Mouse (Mus musculus) megakaryocyte progenitor cell, adult 5-6 weeks (primary cell): ENCODE data around the gene Eps8l2. TPM values are rescaled to one million over a fixed set of nuclear protein-coding genes. Genes with fewer than 3 reads are reported as not detected.

Experiments
- ATAC-seq: replicated peaks from 2 replicates; pipeline ENCODE4 v1.8.0; 2016; ENCODE audit warnings: mild to moderate bottlenecking, moderate TSS enrichment, inconsistent platforms; ENCODE audit not compliant: poor library complexity
- total RNA-seq, 2 experiments: library from RNA; stranded (forward) in 1 of 2; stranded (reverse) in 1 of 2; fragments of 157-497, 149-512 nt in 1 of 2; fragments of 200-1000 nt in 1 of 2; gene quantifications; 2 replicates each; pipeline versions ENCODE4 v1.2.3 to v1.2.4; 2015 to 2017

Gene Eps8l2
- total RNA-seq, 2 experiments from 2014 or later = 0.67 TPM; not detected in 1

DNA sequence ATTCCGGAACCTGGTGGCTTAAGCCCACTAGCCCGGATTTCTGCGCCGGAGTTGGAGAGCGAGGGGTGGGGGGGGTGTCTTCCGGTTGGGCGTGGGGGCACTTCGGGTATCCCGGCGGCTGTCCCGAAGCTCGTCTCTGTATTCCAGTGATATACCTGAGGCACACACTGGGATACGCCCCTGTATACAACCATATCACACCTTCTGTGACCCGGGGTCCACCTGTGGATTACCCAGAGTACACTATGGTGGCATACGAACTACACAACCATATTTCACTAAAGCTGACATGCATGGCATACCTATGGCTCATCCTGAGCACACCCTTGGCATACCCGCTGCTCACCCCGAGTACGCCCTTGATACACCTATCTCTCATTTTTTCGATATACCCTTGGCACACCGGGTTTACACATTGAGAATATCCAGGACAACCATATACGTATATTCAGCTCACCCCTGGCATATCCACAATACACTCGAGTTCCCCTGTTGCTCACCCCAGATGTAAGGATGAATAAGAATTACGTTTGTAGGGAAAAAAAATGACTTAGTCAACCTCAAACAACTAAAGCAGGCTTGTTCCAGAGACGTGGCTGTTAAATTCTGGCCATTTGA, 10.2 kb upstream of the Eps8l2 start:
- ATAC-seq = no peak; the same call in 1 of the 2 replicates

DNA sequence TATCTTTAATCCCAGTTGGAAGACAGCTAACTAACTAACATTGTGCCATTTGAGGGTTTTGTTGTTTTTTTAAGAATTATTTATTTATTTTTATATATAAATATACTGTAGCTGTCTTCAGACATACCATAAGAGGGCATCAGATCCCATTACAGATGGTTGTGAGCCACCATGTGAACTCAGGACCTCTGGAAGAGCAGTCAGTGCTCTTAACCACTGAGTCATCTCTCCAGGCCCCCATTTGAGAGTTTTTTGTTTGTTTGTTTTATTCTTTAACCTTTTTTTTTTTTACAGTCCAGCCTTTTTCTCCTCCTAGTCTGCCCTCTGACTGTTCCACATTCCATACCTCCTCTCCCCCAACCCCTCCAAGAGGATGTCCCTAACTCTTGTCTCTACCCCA, 8.0 kb upstream of the Eps8l2 start:
- no peak for ATAC-seq

DNA sequence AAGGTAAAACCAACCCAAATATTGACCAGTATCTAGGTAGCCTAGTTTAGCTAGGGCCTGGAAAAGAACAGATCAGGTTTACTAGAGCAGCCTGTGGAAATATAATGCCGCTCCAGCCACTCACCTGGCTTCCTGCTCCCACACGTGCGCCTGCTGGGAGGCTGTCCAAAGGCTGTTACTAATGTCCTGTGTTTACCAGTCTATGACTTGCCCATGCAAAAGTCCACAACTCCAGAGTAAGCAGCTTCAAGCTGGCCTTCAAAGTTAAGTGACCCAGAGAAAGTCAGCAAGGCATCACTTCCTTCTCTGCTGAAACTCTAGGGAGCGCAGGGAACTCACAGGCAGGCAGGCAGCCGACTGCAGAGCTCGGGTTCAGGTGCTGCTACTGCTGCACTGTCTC, 6.7 kb upstream of the Eps8l2 start:
- ATAC-seq = no peak

DNA sequence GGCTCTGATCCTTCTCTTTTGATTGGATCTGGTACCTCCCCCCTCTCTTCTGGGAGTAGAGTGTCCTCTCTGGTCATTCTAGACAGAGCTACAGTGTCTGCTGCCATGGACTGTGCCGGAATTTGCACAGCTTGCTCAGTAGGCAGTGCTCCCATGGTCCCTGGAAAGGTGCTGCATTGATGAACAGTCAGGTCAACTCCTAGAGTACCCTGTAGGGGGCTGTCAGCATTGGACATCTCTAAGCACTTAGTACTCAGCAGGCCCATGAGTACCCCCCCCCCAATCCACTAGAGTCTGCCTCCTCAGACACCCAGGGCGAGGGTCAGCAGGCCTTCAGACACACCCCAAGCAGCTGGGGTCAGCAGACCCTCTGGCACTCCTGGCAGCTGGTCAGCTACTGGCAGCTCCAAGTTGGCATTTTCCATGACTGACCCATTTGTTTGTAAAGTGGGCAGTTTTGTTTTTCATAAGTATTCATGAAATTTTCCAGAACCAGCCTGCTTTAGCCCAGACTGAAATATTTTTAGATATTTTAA, 3.6 kb upstream of the Eps8l2 start:
- ATAC-seq = no peak

DNA sequence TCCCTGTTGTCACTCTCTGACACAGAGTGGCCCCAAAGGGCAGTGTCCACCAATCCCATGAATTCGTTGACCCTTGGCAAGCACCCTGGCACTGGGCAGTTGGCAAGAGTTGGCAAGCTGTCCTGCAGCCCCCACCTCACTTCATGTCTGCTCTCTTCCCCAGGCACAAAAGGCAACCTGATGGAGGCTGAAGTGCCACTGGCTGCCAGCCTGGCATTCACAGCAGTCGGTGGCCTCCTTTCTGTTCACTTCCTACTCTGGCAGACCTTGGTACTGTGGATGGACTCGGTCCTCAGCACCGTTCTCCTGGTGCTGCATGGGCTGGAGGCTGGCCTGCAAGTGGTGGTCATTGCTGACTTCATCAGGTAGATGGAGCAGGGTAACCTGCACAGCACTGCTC, 3.0 kb upstream of the Eps8l2 start:
- ATAC-seq = no peak

DNA sequence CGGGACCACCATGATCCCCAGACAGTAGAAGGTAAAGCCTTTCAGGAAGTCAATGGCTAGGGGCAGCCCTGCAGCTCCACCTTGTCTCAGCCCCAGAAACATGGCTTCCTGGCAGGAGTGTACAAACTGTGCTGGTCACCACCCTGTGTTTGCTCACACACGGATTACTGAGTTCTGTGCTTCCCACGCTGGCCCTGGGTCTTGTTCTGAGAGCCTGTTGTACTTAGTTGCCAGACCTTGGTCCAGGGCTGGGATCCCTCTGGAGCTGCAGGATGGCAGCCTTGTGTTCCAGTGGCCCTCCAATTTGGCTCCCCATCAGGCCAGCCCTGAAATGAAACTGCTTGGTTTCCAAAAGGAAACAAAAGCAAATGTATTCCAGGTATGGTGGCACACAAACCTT, 2.4 kb upstream of the Eps8l2 start:
- no peak for ATAC-seq

DNA sequence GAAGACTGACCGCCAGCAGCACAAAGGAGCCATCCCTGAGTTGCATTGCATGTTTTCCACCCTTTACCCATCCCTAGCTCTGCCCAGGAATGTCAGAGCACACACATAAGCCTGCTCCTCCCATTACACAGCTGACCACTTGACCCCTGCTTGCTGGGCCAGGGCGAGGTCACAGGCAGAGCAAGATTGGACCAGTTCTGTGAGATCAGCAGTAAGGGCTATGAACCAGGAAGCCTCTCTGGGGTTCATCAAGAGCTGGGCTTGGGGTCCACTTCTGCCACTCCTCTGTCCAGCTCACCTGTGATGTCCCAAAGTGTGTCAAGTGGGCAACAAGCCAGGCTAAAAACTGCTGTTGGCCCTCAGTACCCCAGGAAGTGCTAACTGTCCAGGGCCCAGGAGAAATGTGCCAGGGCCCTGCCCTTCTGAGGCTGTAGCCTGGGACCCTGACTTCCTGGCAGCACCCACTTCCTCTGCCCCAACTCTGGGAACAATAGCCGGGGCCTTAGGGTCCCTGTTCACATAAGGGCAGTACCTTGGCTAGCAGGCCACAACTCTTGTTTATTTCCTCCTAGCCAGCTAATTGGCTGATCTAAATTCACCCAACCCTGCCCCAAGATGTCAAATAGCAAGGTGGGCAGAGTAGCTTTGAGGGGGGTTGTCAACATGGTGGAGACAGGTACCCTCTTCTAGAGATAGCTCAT, 814 bp upstream of the Eps8l2 start:
- ATAC-seq = no peak

DNA sequence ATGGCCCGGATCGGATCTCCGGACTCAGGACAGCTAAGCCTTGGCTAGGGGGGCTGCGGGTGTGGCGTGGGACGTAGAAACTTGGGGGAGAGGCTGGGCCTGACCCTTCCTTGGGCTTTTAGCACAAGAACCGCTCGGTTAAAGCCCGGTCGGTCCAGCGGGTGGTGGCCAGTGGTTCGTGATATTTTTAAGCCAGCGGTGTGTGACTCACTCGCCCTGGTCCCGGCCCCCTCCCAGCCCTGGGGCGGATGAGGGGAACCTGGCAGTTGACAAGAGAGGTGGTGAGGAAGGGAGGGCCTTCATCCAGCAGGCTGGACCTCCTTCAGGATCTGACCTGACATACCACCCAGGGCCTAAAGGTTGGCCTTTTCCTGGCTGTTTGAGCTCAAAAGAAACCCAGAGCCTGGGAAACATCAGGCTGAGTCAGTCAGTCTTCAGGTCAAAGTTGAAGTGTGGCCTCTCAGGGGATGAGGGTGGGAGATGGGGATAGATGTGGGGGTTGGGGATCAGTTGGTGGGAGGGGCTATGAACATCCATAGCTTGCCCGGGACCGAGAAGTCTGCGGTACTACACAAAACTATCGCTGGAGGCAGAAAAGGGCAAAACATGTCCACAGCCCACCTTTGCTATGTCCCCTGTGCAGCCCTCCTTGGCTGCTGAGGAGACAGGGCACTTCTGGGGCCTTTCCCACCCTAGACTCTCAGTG, 688 bp downstream of the Eps8l2 start:
- ATAC-seq = no peak

DNA sequence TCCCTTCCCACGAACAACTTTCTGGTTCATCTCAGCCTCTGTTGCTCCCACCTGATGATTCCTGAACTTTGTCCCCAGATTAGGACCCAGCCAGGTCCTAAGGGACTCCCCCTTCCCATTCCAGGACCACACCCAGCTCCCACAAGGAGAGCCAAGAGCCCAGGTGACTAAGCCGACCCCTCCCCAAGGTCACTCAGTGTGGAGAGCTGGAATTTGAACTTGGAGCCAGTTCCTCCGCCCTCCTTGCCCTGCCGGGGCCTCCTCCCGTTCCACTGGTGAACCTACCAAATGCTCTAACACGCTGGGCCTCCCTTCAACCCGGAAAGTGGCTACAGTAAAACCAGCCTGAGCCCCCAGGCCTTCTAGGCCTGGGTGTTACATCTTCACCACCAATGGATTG, 1.3 kb downstream of the Eps8l2 start:
- ATAC-seq = no peak

DNA sequence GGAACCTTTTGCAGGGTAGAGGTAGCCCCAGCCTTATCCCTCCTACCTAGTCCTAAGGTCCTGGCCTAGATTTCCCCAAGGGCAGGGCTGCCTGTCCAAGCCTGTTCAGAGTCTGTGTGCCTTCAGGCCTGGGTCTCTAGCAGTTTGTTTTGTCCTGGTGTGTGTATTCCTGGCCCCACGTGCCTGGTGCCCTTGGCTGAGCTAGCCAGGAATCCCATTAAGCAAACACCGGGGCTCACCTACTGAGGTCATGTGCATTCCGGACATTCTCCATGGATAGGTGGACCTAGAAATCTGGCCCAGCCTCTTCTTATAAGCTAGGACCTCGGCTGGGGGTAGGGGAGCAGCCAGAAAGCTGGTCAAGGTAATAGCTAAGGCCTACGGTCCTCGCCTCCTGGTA, 1.8 kb downstream of the Eps8l2 start:
- ATAC-seq = no peak

DNA sequence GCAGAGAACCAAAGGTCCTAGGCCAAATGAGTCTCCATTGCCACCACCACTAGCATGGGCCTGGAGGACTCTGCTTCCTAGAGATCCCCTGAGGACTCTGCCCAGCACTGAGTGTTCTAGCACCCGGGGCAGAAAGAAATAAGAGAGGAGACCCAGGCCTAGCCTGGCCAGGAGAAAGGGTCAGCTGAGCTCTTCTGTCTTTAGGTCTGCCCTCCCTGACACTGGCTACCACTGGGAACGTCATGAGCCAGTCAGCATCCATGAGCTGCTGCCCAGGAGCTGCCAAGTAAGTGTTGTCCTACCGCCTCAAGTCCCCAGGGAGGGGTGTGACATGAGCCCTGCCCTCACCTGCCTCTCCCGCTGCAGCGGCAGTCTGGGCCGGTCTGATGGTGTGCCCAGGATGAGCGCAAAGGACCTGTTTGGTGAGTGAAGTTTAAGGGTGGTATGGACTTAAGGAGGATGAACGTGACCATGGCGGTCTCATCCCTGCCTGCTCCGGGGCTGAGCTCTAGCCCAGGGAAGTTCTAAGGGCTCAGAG, 3.1 kb downstream of the Eps8l2 start:
- ATAC-seq = no peak

DNA sequence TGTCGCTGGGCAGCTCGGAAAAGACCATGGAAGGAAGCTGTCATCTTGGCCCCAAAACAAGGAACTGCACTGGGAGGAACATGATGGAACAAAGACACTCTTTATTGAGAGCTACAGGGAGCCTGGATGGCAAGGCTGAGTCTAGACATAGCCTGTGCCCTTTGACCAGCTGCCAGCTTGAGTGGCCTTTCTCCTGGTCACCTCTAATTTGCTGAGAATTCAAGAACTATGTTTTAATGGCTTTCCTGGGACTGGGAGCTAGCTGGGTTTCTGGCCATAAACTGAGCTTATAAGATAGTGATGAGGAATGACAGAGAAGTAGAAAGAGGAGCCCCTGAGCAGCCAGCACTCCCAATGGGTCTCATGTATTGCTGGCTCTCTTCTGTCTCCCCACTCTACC, 4.5 kb downstream of the Eps8l2 start:
- ATAC-seq = no peak

DNA sequence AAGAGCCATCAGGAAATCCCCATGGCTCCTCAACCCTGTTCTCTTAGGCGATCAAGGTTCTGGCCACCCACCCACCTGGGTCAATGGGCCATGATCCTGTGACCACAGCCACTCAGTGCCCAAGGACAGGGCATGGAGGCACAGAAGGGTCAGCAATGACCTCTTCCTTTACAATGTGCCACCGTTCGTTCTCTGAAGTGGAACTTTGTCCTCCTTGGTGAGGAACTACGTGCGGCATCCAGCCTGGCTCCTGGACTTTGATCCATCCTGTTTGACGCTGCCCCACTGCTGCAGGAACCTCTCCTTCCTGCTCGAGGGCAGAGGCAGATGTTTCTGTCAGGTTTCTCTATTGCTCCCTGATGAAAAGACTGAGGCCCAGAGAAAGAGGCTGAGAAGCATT, 5.0 kb downstream of the Eps8l2 start:
- ATAC-seq = no peak

DNA sequence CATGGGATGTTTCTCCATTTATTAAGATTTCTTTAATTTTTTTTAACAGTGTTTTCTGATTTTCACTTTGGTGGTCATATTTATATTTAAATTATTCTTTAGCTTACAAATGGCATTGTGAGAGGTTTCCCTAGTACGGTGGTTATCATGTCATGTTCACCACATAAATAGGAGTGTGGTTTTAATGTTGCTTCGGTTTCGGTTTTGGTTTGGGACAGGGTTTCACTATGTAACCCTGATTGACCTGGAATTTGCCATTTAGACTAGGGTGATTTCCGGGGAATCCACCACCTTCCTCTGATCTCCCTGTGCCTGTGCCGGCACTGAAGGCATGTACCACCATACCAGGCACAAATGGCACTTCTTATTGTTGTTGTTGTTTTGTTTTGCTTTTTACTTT, 6.1 kb downstream of the Eps8l2 start:
- no peak for ATAC-seq

DNA sequence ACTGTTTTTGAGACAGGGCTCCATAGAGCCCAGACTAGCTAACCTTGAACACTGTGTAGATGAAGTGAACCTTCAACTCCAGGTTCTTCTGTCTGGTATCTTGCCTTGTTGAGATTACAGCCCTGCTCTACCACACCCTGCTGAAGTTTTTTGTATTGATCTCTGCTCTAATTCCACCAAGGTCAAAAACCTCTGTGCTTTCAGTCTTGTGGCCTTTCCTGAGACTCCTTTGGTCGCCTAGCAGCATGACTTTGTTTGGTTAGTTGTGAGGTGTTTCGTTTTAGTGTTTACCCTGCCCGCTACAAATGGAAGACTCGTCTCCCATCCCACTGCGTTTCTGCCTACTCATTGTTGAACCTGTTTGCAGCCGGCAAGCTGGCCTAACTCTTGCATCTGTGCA, 12.4 kb downstream of the Eps8l2 start:
- no peak for ATAC-seq

DNA sequence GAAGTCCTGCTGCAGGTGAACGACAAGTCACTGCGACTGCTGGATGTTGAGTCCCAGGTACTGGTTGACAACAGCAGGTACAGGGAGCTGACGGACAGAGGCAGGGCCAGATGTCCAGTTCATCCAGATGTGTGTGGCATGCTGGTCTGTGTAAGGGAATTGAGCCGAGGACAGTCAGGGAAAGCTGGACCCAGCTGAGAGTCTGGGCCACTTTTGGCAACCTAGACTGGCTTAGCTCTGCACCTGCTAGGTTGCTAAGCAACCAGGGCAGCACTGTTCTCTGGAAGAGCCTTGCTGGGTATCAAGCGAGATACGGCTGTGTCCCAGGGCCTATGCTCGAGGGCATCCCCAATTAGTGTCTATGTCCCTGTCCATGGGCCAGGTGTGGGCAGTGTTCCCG, 16.4 kb downstream of the Eps8l2 start:
- ATAC-seq = no peak

DNA sequence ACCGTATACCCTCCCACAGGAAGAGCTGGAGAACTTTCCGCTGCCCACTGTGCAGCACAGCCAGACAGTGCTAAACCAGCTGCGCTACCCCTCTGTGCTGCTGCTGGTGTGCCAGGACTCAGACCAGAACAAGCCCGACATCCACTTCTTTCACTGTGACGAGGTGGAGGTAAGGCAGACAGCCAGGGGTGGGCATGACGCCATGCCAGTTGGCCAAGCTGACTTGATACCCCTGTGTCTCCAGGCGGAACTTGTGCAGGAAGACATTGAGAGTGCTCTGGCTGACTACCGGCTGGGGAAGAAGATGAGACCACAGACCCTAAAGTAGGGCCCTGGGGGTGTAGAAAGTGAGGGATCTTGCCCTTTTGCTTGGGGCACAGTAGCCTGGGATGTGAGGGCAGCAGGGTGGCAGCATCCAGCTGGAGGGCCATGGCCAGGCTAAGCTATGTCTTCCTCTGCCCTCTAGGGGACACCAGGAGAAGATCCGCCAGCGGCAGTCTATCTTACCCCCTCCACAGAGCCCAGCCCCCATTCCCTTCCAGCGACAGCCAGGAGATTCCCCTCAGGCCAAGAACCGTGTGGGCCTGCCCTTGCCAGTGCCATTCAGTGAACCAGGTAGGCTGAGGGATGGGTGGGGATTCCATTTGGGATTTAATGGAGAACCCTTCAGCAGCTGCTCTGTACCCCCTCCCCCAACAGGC, 17.1 kb downstream of the Eps8l2 start:
- peak; percentile 76 for ATAC-seq

DNA sequence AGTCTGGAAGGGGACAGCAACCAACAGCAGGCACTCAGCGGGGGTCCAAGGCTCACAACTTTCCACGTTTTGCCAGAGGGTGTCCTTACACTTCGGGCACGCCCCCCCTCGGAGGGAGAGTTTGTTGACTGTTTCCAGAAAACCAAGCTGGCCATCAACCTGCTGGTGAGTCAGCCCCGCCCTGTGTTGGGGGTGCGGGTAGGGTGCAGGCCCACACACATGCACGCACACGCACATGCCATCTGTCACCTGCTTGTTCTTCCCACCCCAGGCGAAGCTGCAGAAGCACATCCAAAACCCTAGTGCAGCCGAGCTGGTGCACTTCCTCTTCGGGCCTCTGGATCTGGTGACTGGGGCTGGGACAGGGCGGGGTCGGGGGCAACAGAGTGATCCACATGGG, 18.3 kb downstream of the Eps8l2 start:
- no peak for ATAC-seq

DNA sequence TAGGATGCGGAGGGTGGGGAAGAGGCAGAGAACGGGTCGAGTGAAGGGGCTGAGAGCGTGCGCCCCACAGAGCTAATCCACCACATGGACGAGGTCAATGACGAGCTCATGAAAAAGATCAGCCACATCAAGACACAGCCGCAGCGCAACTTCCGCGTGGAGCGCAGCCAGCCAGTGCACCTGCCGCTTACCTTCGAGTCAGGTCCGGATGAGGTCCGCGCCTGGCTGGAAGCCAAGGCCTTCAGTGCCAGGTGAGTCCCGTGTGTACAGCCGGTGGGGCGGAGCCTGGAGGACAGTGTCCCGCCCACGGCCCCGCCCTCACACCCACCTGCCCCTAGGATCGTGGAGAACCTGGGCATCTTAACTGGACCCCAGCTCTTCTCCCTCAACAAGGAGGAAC, 22.8 kb downstream of the Eps8l2 start:
- ATAC-seq = no peak

DNA sequence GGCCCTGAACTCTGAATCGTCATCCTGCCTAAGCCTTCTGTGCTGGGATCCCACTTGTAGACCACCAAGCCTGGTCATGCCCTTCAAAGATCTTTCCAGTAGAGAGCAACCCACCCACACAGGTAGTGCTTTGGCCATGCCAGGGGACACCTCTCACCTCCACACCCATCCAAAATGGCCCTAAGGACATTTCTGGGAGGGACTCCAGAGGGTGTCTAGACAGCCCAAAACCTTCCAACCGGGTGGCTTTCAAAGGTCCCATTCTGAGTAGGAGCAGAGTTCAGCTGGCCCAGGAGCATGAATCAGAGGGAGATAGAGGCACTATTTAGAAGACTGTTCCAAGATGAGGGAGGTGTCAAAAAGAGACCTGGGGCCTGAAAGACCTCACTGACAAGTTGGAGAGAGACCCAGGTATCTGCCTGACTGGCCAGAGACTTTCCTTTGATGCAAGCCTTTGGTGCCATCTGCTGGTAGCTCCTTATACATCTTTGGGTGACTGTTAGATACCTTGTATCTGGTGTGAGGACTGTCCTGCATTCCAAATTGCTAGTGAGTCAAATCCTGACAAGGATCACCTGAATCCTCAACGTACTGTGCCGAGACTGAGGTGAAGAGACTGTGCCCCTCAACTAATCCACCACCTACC, 24.5 kb downstream of the Eps8l2 start:
- peak; percentile 83 for ATAC-seq

DNA sequence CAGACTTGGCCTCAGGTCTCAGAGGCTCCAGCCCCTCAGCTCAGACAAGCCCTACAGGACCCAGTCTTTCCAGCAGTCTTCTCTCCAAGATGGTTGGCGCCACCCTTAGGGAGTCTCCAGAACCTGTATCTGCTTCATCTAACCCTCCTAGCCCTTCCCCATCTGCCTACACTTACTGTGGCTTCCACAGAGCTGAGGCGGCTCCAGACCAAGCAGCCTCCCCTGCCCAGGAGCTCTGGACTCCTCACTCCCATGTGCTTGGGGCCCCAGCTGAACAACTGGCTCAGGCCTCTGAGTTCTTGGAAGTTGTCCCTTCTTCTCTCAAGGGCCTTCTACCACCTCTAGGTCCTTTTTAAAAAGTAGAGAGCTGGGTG, 25.1 kb downstream of the Eps8l2 start:
- peak; percentile 20 for ATAC-seq
